In genomic region chr15:97558725-97559124, GRCm38 (mm10) we compare ENCODE assay signal across 27 mouse cellular contexts.
"Had no signal": no experiment of that assay in that cellular context is flagged by ENCODE, and none has a peak within 500 bp of the region (broad histone marks: within the 10 kb centered on the region; RNA-seq: fewer than 3 reads in every experiment).

No protein-coding gene starts in this region.

- H3K27me3 ChIP-seq: embryonic facial prominence, embryonic 12.5 days; embryonic facial prominence, embryonic 13.5 days; embryonic facial prominence, embryonic 15.5 days; forebrain, embryonic 12.5 days; forebrain, embryonic 13.5 days; forebrain, embryonic 15.5 days had no signal

- H3K4me3 ChIP-seq: embryonic facial prominence, embryonic 10.5 days; embryonic facial prominence, embryonic 12.5 days; embryonic facial prominence, embryonic 13.5 days; embryonic facial prominence, embryonic 15.5 days; erythroblast, embryonic 14.5 days; forebrain, embryonic 10.5 days; forebrain, embryonic 12.5 days; forebrain, embryonic 13.5 days; forebrain, embryonic 15.5 days; gastrocnemius, adult 2 months; heart, adult 2 months; heart, embryonic 10.5 days had no signal

- H3K27ac ChIP-seq: embryonic facial prominence, embryonic 10.5 days; embryonic facial prominence, embryonic 12.5 days; embryonic facial prominence, embryonic 13.5 days; embryonic facial prominence, embryonic 15.5 days; forebrain, embryonic 10.5 days; forebrain, embryonic 12.5 days; forebrain, embryonic 13.5 days; forebrain, embryonic 15.5 days; gastrocnemius, adult 2 months; heart, adult 2 months; heart, embryonic 10.5 days had no signal

- H3K9me3 ChIP-seq: forebrain, embryonic 15.5 days had no signal

- H3K9ac ChIP-seq: embryonic facial prominence, embryonic 12.5 days; embryonic facial prominence, embryonic 13.5 days; embryonic facial prominence, embryonic 15.5 days; forebrain, embryonic 12.5 days; forebrain, embryonic 13.5 days; forebrain, embryonic 15.5 days; forebrain, postnatal 0 days had no signal

- ATAC-seq: forebrain, embryonic 13.5 days; forebrain, embryonic 14.5 days; forebrain, embryonic 15.5 days; forebrain, embryonic 16.5 days; forebrain, postnatal 0 days had no signal

- H3K36me3 ChIP-seq: embryonic facial prominence, embryonic 10.5 days; embryonic facial prominence, embryonic 12.5 days; embryonic facial prominence, embryonic 13.5 days; embryonic facial prominence, embryonic 15.5 days; forebrain, embryonic 10.5 days; forebrain, embryonic 12.5 days; forebrain, embryonic 15.5 days; heart, embryonic 10.5 days had no signal

- DNase-seq: cerebellum, adult 8-10 months; cerebellum, adult 9-10 months; cerebellum, adult 9-11 months; cerebellum, postnatal 10 days; cerebellum, postnatal 14 days; cerebellum, postnatal 25 days; cerebellum, postnatal 36 days; embryo, embryonic 11 days; forebrain, postnatal 0 days; gastrocnemius, adult 2 months; gastrocnemius, postnatal 10 days; gastrocnemius, postnatal 25 days; gastrocnemius, postnatal 36 days; heart, adult 18-20 months; heart, adult 2 months had no signal

- H3K4me1 ChIP-seq: embryonic facial prominence, embryonic 10.5 days; embryonic facial prominence, embryonic 12.5 days; embryonic facial prominence, embryonic 13.5 days; embryonic facial prominence, embryonic 15.5 days; forebrain, embryonic 10.5 days; forebrain, embryonic 12.5 days; forebrain, embryonic 13.5 days; forebrain, embryonic 15.5 days; heart, embryonic 10.5 days had no signal
